Mouse (Mus musculus): ENCODE measurements around the gene Rab11fip3.
"Not testable (repeated sequence)": the region's sequence is repeated elsewhere in the genome, so short reads cannot be mapped to it uniquely, and the experiment has no call there.

Rab11fip3 gene

GRCm38 (mm10) chr17:26068831-26069739 is at the start of gene Rab11fip3:
Gene Rab11fip3 (minus strand): TSS chr17:26069555.
- peak; percentile 93 for DNase-seq

GRCm38 (mm10) chr17:26116503-26117258 is 47.3 kb upstream of the Rab11fip3 start:
- DNase-seq, result no peak

- DNase-seq, result peak; percentile 42
Measured at GRCm38 (mm10) chr17:26115956-26116487, 46.7 kb upstream of the Rab11fip3 start.

- peak; percentile 82 for DNase-seq
Measured at GRCm38 (mm10) chr17:26115205-26115898, 46.0 kb upstream of the Rab11fip3 start.

- not testable (repeated sequence) for DNase-seq
Measured at GRCm38 (mm10) chr17:26114461-26114860, 45.1 kb upstream of the Rab11fip3 start.

- peak; percentile 52 for DNase-seq
Measured at GRCm38 (mm10) chr17:26114061-26114460, 44.7 kb upstream of the Rab11fip3 start.

GRCm38 (mm10) chr17:26113181-26113948 is 44.0 kb upstream of the Rab11fip3 start, which contains the start of gene Tmem8:
Gene Tmem8 (plus strand): TSS chr17:26113299.
- peak; percentile 86 for DNase-seq

- DNase-seq, result no peak
Measured at GRCm38 (mm10) chr17:26112751-26113150, 43.4 kb upstream of the Rab11fip3 start.

- DNase-seq, result no peak
Measured at GRCm38 (mm10) chr17:26111722-26112121, 42.4 kb upstream of the Rab11fip3 start.

GRCm38 (mm10) chr17:26111024-26111423 is 41.7 kb upstream of the Rab11fip3 start:
- no peak for DNase-seq

- DNase-seq, result no peak
Measured at GRCm38 (mm10) chr17:26110156-26110555, 40.8 kb upstream of the Rab11fip3 start.

GRCm38 (mm10) chr17:26105619-26106018 is 36.3 kb upstream of the Rab11fip3 start:
- no peak for DNase-seq

GRCm38 (mm10) chr17:26101478-26101877 is 32.1 kb upstream of the Rab11fip3 start:
- DNase-seq, result peak; percentile 71

- no peak for DNase-seq
Measured at GRCm38 (mm10) chr17:26100166-26100565, 30.8 kb upstream of the Rab11fip3 start.

- DNase-seq, result not testable (repeated sequence)
Measured at GRCm38 (mm10) chr17:26099316-26099715, 30.0 kb upstream of the Rab11fip3 start.

GRCm38 (mm10) chr17:26098461-26098860 is 29.1 kb upstream of the Rab11fip3 start:
- no peak for DNase-seq

- DNase-seq, result peak; percentile 65
Measured at GRCm38 (mm10) chr17:26095121-26095740, 25.9 kb upstream of the Rab11fip3 start, which contains the start of gene Nme4. Gene Nme4 (minus strand): TSS chr17:26095602.

- no peak for DNase-seq
Measured at GRCm38 (mm10) chr17:26094531-26095110, 25.3 kb upstream of the Rab11fip3 start.

GRCm38 (mm10) chr17:26089905-26090632 is 20.7 kb upstream of the Rab11fip3 start, which contains the start of gene Decr2:
Gene Decr2 (minus strand): TSS chr17:26090337.
- DNase-seq, result peak; percentile 94

- no peak for DNase-seq
Measured at GRCm38 (mm10) chr17:26087059-26087564, 17.8 kb upstream of the Rab11fip3 start.

Measured in kidney, postnatal 10 days (tissue).